13 mouse cellular contexts compared by ENCODE assay signal in the genomic region with DNA sequence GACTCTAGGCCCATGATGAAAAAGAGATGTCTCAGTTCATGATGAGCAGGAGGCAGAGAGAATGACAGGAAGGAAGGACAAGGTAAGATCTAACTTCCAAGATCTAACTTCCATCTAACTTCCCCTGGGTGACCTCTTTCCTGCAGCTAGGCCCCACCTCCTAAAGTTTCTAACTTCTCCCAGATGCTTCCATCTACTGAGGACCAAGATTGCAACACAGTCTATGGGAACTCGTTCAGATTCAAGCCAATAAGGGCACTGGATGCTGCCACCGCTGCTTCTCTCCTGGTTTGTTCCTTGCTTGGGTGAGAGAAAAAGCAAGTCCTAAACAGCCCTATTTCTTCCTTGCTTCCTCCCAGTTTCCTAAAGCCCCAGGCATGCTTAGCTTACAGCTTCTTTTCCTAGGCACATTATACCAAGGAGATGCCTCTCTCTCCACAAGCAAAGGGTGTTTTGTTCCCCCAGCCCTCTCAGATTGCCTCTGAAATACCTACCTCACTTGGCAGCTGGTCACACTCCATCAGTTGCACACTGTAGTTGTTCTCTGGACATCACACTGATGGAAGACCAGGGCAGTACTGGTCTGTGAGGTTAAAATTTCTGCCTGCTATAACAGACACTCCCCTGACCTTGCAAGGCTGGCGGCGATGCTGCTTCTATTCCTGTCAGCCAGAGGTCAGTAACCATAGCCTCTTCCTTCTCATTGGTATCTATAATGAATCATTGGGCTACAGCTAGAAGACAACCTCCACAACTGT. TPM values are rescaled to one million over a fixed set of nuclear protein-coding genes. Genes with fewer than 3 reads are reported as not detected.
"Had no signal": no experiment of that assay in that cellular context is flagged by ENCODE, and none has a peak within 500 bp of the region (broad histone marks: within the 10 kb centered on the region; RNA-seq: fewer than 3 reads in every experiment).

No protein-coding gene starts in this region.

- H3K27ac ChIP-seq: hindbrain, postnatal 0 days; layer of hippocampus, adult 2 months; limb, embryonic 10.5 days; midbrain, embryonic 12.5 days; stomach, embryonic 15.5 days had no signal

- H3K9me3 ChIP-seq: limb, embryonic 10.5 days; midbrain, embryonic 12.5 days; stomach, embryonic 15.5 days had no signal

- H3K27me3 ChIP-seq: stomach, embryonic 15.5 days had no signal

- ATAC-seq: hindbrain, postnatal 0 days; midbrain, embryonic 16.5 days had no signal

- DNase-seq: kidney, adult 18-20 months; kidney, postnatal 4 days; lung, embryonic 14.5 days; lung, postnatal 10 days; lung, postnatal 4 days; right cerebral cortex, postnatal 14 days; thymus, postnatal 36 days had no signal

- H3K4me1 ChIP-seq: midbrain, embryonic 12.5 days; stomach, embryonic 15.5 days had no signal

- H3K4me3 ChIP-seq: layer of hippocampus, adult 2 months; limb, embryonic 10.5 days; midbrain, embryonic 12.5 days; stomach, embryonic 15.5 days had no signal

- H3K9ac ChIP-seq: lung, embryonic 14.5 days; midbrain, embryonic 12.5 days; stomach, embryonic 15.5 days had no signal

- H3K4me2 ChIP-seq: lung, embryonic 14.5 days; midbrain, embryonic 12.5 days; stomach, embryonic 15.5 days had no signal

- H3K36me3 ChIP-seq: limb, embryonic 10.5 days; midbrain, embryonic 12.5 days; stomach, embryonic 15.5 days had no signal

RNA-seq across cellular contexts. Expression of a gene that starts 36.6 kb away (rescaled TPM):
- total RNA-seq: hindbrain, postnatal 0 days had no signal
